In the genomic region with DNA sequence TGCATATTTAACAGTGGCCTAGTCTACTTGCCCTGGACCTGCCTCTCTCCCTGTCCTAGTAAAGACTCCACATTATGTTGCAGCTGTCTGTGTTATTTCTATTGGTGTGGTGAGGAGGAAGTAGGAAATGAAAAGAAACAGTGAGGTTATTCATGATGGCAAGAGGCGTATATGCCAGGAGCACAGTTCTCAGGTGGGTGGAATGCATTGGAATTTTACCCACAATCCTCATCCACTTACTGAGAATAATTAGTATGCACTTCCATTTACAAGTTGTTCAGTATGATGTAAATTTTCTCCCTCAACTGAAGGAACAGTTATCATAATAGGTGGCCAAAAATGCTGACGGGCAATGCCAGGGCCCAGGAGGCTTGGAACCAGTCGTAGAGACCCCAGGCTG, we compare ENCODE assay signal across 18 mouse cellular contexts. TPM values are rescaled to one million over a fixed set of nuclear protein-coding genes. Genes with fewer than 3 reads are reported as not detected.
"Had no signal": no experiment of that assay in that cellular context is flagged by ENCODE, and none has a peak within 500 bp of the region (broad histone marks: within the 10 kb centered on the region; RNA-seq: fewer than 3 reads in every experiment).

No protein-coding gene starts in this region.

- DNase-seq: gastrocnemius, postnatal 14 days; gastrocnemius, postnatal 36 days; heart, adult 11 months; heart, adult 2 months; heart, postnatal 14 days; heart, postnatal 36 days; kidney, adult 18-20 months; kidney, adult 8-10 months; kidney, postnatal 10 days; kidney, postnatal 25 days; kidney, postnatal 4 days; liver; liver, embryonic 13.5 days had no signal

RNA-seq across cellular contexts. Expression of a gene that starts 6.1 kb away (rescaled TPM):
- total RNA-seq: gastrocnemius, adult 18-20 months; gastrocnemius, postnatal 36 days; hematopoietic stem cell, adult 5-6 weeks had no signal

RNA-seq across cellular contexts. Expression of a gene that starts 23.3 kb away (rescaled TPM):
- total RNA-seq: gastrocnemius, adult 8-10 months; gastrocnemius, postnatal 14 days; heart, adult 2 months; heart, postnatal 14 days; heart, postnatal 36 days; hematopoietic stem cell, adult 5-6 weeks; hindbrain, postnatal 0 days; left cerebral cortex, postnatal 10 days had no signal
